Mouse (Mus musculus): ENCODE measurements around the gene Rarres2.

Gene Rarres2

DNA sequence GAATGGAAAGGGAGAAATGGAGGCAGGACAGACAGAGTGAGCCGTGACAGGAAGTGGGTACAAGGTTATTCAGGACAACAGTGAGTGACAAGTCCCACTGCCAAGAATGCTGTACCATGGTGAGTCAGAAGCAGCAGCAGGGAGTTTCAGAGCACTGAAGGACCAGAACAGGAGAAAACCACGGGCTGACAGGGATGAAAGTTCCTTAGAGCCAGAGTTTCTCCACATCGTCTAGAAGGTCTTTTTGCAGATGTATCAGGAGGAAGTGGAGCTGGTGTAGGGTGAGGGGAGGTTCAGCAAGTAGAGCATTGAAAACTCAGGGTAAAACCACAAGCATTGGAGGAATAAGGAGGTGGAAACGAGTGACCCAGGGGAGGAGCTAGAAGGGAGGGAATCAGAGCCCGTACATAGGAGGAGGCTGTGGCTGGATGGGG lies 6.6 kb upstream of the Rarres2 start:
- DNase-seq (ENCODE audit: low spot score), result no peak

GRCm38 (mm10) chr6:48578736-48579135 lies 6.1 kb upstream of the Rarres2 start:
- DNase-seq (ENCODE audit: low spot score), result no peak

DNA sequence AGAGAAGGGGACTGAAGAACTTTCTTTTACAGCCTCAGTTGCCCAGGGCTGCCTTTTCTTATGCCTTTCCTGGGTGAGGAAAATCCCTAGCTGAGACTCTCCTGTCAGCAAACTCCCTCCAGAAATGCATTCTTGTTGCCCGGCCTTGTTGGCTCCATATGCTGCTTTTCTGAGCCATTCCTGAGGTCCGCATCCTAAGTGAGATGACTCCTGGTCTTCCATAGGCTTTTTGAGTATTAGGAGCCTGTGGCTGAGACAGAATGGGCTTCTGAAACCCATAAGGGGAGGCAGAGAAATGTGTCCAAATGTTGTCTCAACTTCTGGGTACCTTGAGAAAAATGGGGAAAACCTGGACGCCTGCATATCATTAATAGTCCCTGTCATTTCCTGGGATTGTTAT lies 1.4 kb upstream of the Rarres2 start:
- no peak for DNase-seq (ENCODE audit: low spot score)

- DNase-seq (ENCODE audit: low spot score), result no peak
These were observed 691 bp upstream of the Rarres2 start for GRCm38 (mm10) chr6:48573280-48573679.

DNA sequence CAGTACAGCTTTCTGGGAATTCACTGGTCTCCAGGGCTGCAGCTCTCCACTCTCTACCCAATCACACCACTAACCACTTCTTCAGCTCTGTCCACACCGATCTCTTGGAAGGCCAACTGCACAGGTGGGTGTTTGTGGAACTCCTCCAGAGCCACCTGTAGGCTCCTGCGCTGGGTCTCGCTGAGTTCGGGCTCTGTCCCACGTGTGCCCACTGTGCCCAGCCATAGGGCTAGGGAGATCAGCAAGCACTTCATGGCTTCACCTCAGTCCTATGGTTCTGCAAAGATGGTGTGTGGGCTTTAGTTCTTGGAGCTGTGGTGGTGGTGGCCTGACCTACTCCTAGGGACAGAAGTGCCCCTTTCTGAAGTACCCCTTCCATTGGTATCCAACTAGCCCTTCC lies 575 bp downstream of the Rarres2 start:
- no peak for DNase-seq (ENCODE audit: low spot score)

GRCm38 (mm10) chr6:48569065-48569807 lies 3.4 kb downstream of the Rarres2 start:
- DNase-seq (ENCODE audit: low spot score), result no peak

GRCm38 (mm10) chr6:48568036-48568984 lies 4.3 kb downstream of the Rarres2 start:
- no peak for DNase-seq (ENCODE audit: low spot score)

DNA sequence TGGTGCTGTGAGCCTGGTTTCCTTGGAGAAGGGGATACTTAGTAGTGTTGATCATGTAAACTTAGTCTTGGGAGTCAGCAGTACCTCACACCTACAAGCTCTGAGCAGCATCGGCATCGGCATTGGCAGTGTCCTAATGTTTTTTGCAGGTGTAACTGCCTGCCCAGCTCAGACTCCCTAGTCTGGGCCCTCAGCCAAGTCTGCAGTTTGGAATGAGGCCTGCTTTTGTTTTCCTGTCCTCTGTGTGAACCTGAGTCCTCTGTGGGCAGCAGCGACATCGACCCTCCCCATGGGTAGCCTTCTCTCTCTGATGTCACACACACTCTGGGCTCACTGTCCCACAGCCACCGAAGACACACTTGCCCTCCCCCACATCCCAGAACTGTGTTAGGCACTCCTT lies 6.3 kb downstream of the Rarres2 start:
- DNase-seq (ENCODE audit: low spot score), result no peak

DNA sequence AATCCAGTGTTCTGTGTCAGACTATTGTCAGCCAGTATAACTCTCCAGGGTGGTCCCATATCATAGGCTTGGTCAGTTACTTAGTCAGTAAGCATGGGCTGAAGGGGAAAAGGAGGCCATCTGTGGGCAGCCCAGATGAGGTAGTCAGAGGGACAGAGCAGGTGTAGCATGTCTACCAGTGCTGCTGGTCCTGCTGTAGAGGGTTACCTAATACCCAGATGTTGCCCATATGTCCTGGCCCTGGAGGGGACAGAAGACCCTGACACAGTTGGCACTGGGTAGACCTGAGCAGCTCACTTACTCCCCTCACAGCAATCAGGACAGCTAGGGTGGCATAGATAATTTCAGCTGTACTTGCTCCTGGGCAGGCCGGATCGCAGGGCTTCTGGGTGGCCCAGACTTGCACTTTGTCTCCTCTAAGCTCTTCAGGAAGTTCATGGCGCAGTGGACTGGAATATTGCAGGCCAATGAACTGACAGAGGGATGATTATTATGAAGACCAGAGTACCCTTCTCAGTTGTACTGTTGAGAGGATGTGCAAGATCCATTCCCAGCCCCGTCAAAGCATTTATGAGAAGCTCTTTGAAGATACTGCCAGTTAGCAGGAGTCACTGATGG lies 6.8 kb downstream of the Rarres2 start:
- DNase-seq (ENCODE audit: low spot score), result no peak

DNA sequence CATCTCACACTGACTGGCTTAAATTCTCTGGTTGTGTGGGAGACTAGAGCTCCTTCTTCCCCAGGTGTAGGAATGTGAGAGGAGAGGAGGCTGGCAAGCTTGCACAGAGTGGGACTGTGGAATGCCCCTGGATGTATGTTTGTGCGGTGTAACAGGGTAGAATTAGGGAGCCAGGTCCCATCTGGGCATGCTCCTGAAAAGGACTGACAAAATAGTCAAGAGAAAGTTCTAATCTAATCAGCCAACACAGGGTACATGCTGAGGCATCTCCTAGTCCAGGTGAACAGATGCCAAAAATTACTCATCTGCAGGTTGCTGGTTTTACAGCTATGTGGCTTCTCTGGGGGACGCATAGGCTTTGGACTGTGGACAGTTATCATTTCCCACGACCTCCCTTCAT lies 16.6 kb downstream of the Rarres2 start:
- DNase-seq (ENCODE audit: low spot score), result no peak

- DNase-seq (ENCODE audit: low spot score), result peak; percentile 71
These were observed 17.3 kb downstream of the Rarres2 start for GRCm38 (mm10) chr6:48555104-48555890.

GRCm38 (mm10) chr6:48554280-48555103 lies 18.1 kb downstream of the Rarres2 start, which contains the start of gene Lrrc61:
TSS of gene Lrrc61 (plus strand) at chr6:48554796.
- peak; percentile 95 for DNase-seq (ENCODE audit: low spot score)

- no peak for DNase-seq (ENCODE audit: low spot score)
These were observed 18.8 kb downstream of the Rarres2 start for GRCm38 (mm10) chr6:48553819-48554218.

GRCm38 (mm10) chr6:48552918-48553317 lies 19.7 kb downstream of the Rarres2 start:
- no peak for DNase-seq (ENCODE audit: low spot score)

DNA sequence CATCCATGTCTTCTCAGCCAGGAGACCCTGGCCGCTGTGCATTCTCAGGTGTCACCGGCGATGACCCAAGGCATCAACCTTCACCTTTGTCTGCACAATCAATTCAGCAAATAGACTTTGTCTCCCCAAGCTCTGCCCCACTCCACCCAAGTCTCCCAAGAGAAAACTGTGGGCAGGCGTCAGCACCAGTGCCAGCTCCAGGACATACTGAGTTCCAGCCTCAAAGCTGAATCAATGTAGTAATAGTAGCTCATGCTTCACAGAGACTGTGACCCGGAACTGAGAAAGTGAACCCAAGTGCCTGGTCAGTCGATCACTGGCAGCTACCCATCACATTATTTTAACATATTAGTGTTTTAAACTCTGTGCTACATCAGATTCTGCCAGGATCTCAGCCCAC lies 24.3 kb downstream of the Rarres2 start:
- DNase-seq (ENCODE audit: low spot score), result no peak

- no peak for DNase-seq (ENCODE audit: low spot score)
These were observed 25.7 kb downstream of the Rarres2 start for GRCm38 (mm10) chr6:48546858-48547257.

- no peak for DNase-seq (ENCODE audit: low spot score)
These were observed 26.3 kb downstream of the Rarres2 start for GRCm38 (mm10) chr6:48546271-48546670.

- no peak for DNase-seq (ENCODE audit: low spot score)
These were observed 27.3 kb downstream of the Rarres2 start for GRCm38 (mm10) chr6:48545251-48545650.

- DNase-seq (ENCODE audit: low spot score), result no peak
These were observed 30.0 kb downstream of the Rarres2 start for GRCm38 (mm10) chr6:48542631-48543030.

DNA sequence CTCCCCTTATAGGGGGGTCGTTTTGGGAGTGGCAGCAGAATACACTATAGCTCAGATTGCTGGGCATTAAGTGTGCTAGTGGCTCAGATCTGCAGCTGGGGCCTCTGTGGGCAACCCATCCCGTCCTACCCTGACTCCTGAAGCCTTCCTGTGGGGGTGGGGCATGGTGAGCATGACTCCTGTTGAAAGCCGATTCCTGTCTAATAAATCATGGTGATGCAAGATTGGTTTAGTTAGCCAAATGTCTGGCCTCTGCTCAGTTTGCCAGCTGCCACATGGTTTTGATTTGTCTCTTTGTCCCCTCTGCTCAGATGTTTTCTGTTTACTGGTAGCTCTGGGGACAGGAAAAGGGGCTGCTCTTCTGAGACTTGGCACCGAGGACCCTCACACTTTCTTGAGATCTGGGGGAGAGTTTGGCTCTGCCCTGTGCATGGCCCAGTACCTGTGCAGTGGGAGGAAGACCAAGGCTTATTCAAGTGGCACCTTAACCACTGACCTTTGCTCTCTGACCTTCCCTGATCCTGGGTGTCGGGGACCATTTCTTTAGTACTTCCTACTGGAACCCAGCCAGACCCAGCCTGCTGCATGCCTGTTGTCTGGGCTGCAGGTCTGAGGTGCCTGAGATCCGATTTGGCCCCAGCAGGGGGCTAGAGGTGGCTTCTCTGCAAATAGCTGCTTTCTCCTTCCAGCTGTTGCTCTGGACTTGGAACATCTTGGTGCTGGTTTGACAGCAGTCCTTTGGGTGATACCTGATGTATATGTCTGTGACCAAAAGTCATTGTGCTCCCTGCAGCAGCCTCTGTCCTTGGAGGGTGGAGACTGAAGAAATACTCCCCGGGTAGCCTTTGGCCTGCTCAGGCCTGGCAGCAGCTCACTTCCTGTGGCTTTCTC lies 30.8 kb downstream of the Rarres2 start:
- DNase-seq (ENCODE audit: low spot score), result no peak
